Mouse (Mus musculus) thymus, adult 2 months (tissue): ENCODE data around the gene Elobl. TPM values are rescaled to one million over a fixed set of nuclear protein-coding genes. Genes with fewer than 3 reads are reported as not detected.

Experiments
- DNase-seq: peaks from one replicate; pipeline ENCODE4 v3.0.0; 2021
- H3K27ac ChIP-seq: fragments of 200-500 bp; 2 replicates; pipeline ENCODE4 v1.5.1; 2012; ENCODE audit warnings: low read length, control low read depth; ENCODE audit not compliant: control insufficient read depth, insufficient read depth
- H3K27me3 ChIP-seq: fragments of 200-500 bp; 2 replicates; pipeline ENCODE4 v1.6.1; 2012; ENCODE audit warnings: mild to moderate bottlenecking, low read length, moderate library complexity, mixed read lengths; ENCODE audit not compliant: control insufficient read depth, insufficient read depth
- H3K36me3 ChIP-seq: fragments of 200-500 bp; 2 replicates; pipeline ENCODE4 v1.6.1; 2012; ENCODE audit warnings: mild to moderate bottlenecking, low read length, moderate library complexity; ENCODE audit not compliant: control insufficient read depth, insufficient read depth
- H3K4me1 ChIP-seq: fragments of 200-500 bp; replicated peaks from 2 replicates; pipeline ENCODE4 v1.6.1; 2012; ENCODE audit warnings: low read length; ENCODE audit not compliant: control insufficient read depth, insufficient read depth
- H3K4me3 ChIP-seq: fragments of 200-500 bp; 2 replicates; pipeline ENCODE4 v1.5.1; 2012; ENCODE audit warnings: mild to moderate bottlenecking, low read length, control low read depth, moderate library complexity; ENCODE audit not compliant: control insufficient read depth, insufficient read depth
- CTCF ChIP-seq: fragments of 200-500 bp; IDR thresholded peaks from 2 replicates; pipeline ENCODE4 v1.5.1; 2012; ENCODE audit warnings: mild to moderate bottlenecking, control low read depth, low read length, moderate library complexity, borderline replicate concordance; ENCODE audit not compliant: control insufficient read depth, poor library complexity, insufficient read depth; ENCODE audit errors: extremely low read depth
- POLR2A ChIP-seq: fragments of 200-500 bp; IDR thresholded peaks from 2 replicates; pipeline ENCODE4 v1.6.1; 2012; ENCODE audit warnings: mild to moderate bottlenecking, low read length, control low read depth, moderate library complexity; ENCODE audit not compliant: control insufficient read depth, poor library complexity, insufficient read depth; ENCODE audit errors: extremely low read depth
- WGBS: fragments of 180-500 bp; shearing (Covaris S2); methylation state at CpG from one replicate; pipeline ENCODE4 v1.1.7; 2018; 5-methylcytosine and 5-hydroxymethylcytosine counted together
- polyA plus RNA-seq: library from polyadenylated mRNA; depleted of rRNA; stranded (reverse); fragments of >200 nt; gene quantifications from 2 replicates; pipeline ENCODE4 v1.2.3, GENCODE M21; 2012; rRNA removed

Elobl gene
- polyA plus RNA-seq = 0.51 and 0.79 TPM in 2 replicates

DNA sequence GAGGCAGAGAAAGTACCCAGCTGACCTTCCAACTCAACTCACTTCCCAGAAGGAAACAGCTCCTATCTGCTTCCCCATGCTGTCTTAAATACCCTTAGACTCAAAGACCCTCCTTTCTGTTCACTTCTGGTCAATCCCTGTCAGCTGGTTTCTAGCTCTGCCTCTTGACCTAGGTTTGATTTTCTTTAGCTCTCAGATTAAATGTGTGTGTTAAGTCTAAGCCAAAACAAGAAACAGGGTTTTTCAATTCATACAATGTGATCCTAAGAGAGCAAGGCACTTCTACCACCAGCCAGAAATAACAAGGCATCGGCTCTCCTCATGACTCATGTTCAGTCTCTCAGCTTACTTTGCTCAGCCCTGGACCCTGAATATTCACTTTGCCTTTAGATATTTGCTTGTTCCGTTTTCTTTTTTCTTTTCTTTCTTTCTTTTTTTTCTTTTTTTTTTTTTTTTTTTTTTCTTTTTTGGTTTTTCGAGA is at the start of gene Elobl:
Gene Elobl (minus strand): TSS at position 51 of the 481 bp plus-strand sequence.
- Histone ChIP-seq H3K4me1 (no peaks in the 10 kb centered on the region), H3K27me3 (0 out of 2 replicates have a peak, but pooled peaks cover 4% of the 10 kb centered on the region), H3K27ac (no peak within 1 kb of the TSS), H3K4me3 (no peak within 1 kb of the TSS), H3K36me3 (no peaks in the 10 kb centered on the region)
- WGBS = 80% methylated on average over 3 of the region's 3 CpGs
- TF ChIP-seq CTCF (no peak), POLR2A (no peak)
- no peak for DNase-seq

DNA sequence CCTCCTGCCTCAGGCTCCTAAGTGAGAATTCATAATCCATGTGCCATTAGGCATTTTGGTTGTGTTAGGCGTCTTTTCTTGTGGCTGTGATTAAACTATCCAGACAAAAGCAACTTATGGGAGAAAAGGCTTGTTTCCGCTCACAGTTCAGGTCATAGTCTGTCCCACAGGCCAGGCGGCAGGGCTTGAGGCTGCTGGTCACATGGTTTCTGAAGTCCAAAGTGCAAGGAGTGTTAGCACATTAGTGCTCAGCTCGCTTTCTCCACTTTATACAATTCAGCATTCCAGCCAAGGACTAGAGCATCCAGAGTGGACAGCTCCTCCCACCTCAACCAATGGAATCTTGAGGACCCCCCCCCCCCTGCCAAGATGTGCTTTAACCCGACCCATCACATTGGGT is 45.5 kb upstream of the Elobl start:
- DNase-seq = no peak
- Histone ChIP-seq H3K36me3 (peaks cover 74% of the 10 kb centered on the region), H3K4me3 (no peak overlapping the region), H3K27me3 (no peaks in the 10 kb centered on the region), H3K4me1 (no peaks in the 10 kb centered on the region), H3K27ac (no peak overlapping the region)
- WGBS = 94% methylated on average over 5 of the region's 5 CpGs
- TF ChIP-seq POLR2A = no peak
- TF ChIP-seq CTCF = no peak

DNA sequence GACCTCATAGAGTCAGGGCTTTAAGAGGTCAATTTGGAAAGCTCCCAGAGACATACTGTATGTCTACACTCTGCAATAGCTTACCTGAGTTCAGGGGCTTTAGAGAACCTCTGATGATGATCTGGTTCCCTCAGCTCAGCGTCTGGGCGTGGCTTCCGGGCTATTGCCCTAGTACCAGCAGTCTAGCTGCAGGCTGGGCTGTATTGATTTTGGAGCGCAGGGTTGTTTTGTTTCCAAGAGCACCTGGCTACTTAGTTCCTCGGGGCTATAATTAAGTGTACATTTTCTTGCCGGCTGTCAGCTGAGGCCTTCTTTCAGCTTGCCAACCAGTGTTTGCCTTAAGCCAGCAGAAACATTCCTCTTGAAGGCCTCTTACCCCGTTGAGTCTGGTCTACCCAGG is 42.8 kb upstream of the Elobl start:
- DNase-seq = no peak
- Histone ChIP-seq H3K27me3 (no peaks in the 10 kb centered on the region), H3K36me3 (peaks cover 78% of the 10 kb centered on the region), H3K4me3 (no peak overlapping the region), H3K4me1 (peaks cover under 1% of the 10 kb centered on the region; the same call in 1 of the 2 replicates), H3K27ac (no peak overlapping the region)
- WGBS = 95% methylated on average over 7 of the region's 7 CpGs
- TF ChIP-seq POLR2A (no peak), CTCF (no peak)

DNA sequence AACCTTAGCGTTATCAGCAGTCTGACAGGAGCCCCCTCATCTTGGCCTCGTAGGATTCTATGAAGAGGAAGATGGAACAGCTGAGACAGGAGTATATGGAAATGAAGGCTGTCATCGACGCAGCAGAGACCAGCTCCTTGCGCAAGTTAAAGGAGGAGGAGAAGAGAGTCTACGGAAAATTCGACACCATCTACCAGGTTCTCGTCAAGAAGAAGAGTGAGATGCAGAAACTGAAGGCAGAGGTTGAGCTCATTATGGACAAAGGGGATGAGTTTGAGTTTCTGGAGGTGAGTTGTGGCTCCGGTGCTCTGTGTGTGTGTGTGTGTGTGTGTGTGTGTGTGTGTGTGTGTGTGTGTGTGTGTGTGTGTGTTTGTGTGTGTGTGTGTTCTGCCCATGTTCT is 42.3 kb upstream of the Elobl start:
- Histone ChIP-seq H3K4me3 (no peak overlapping the region), H3K27me3 (no peaks in the 10 kb centered on the region), H3K4me1 (peaks cover 2% of the 10 kb centered on the region; the same call in 1 of the 2 replicates), H3K27ac (no peak overlapping the region), H3K36me3 (peaks cover 78% of the 10 kb centered on the region)
- DNase-seq = no peak
- TF ChIP-seq CTCF = no peak
- no peak for TF ChIP-seq POLR2A
- 95% methylated on average over 9 of the region's 9 CpGs for WGBS

DNA sequence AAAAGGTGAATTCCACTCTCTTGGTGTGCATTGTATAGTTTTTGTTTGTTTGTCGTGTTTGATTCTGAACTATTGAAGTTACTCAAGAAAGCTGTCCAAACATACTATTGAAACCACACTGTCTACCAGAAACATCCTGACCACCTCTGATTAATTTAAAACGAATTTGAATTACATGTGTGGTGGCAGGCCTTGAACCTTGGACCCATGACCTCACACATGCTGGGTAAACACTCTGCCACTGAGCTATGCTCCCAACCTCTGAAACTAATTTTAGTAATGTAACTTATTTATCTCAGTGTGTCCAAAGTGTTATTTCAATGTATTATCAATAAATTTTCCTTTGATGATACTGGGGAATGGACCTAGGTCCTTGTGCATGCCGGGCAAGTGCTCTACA is 40.9 kb upstream of the Elobl start:
- no peak for DNase-seq
- no peak overlapping the region for H3K4me3 ChIP-seq
- peaks cover 65% of the 10 kb centered on the region for H3K36me3 ChIP-seq
- TF ChIP-seq POLR2A = no peak
- H3K27ac ChIP-seq = no peak overlapping the region
- no peaks in the 10 kb centered on the region for H3K27me3 ChIP-seq
- 94% methylated on average over 3 of the region's 3 CpGs for WGBS
- peaks cover 15% of the 10 kb centered on the region for H3K4me1 ChIP-seq

DNA sequence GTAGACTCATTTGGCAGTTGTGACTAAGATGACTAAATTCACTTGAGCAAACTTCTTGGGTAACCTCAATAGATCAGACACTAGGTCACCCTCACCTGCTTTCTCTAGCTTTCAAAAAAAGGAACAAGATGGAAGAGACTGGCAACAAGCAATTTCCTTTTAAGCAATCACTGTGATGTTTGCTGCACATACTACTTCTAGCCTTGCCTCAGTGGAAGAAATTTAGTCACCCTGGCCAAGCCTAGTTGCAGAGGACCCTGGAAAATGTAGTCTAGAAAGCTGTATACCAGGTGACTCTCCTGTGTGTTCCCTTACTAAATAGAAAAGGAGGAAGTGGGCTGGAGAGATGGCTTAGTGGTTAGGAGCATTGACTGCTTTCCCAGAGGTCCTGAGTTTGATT is 39.7 kb upstream of the Elobl start:
- Histone ChIP-seq H3K4me1 (peaks cover 25% of the 10 kb centered on the region), H3K36me3 (peaks cover 54% of the 10 kb centered on the region)
- TF ChIP-seq CTCF (no peak), POLR2A (no peak)

DNA sequence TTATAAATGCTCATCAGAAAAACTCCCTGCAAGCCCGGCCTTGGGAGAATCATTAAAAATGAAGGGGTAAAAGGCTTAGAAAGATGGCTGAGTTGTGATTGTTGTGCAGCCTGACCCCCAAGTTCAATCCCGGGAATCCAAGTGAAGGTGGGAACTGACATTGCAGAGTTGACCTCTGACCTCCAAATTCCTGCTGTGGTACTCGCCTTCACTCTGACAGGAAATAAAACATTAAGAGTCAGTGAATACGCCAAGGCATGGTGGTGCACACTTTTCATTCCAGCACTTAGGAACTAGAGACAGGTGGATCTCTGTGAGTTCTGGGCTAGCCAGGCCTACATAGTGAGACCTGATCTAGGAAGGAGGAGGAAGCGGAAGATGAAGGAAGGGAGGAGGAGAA is 38.7 kb upstream of the Elobl start:
- no peaks in the 10 kb centered on the region for H3K27me3 ChIP-seq
- no peak overlapping the region for H3K4me3 ChIP-seq
- peaks cover 34% of the 10 kb centered on the region for H3K4me1 ChIP-seq
- DNase-seq = no peak
- TF ChIP-seq POLR2A = no peak
- TF ChIP-seq CTCF = no peak
- H3K27ac ChIP-seq = no peak overlapping the region
- WGBS = 95% methylated on average over 5 of the region's 5 CpGs
- peaks cover 44% of the 10 kb centered on the region for H3K36me3 ChIP-seq

More for the DNA sequence above, 39.7 kb upstream of the Elobl start:
- Histone ChIP-seq H3K27me3 (no peaks in the 10 kb centered on the region), H3K27ac (no peak overlapping the region), H3K4me3 (no peak overlapping the region)
- DNase-seq = no peak
